Mouse (Mus musculus): ENCODE data around the gene Enpep. TPM values are rescaled to one million over a fixed set of nuclear protein-coding genes. Genes with fewer than 3 reads are reported as not detected.

The Enpep gene
- polyA plus RNA-seq, 1 experiment from 2014 or later, result 2.4 TPM

- no peak overlapping the region for H3K27ac ChIP-seq (ENCODE audit: low read depth, low read length)
- H3K9ac ChIP-seq (ENCODE audit: low read depth, low read length), result no peak overlapping the region
- H3K4me1 ChIP-seq (ENCODE audit: control insufficient read depth, insufficient read depth, low read depth, low read length), result no peaks in the 10 kb centered on the region
- no peak overlapping the region for H3K4me3 ChIP-seq (ENCODE audit: low read length)
- H3K36me3 ChIP-seq (ENCODE audit: control insufficient read depth, insufficient read depth, low read length), result no peaks in the 10 kb centered on the region
- no peaks in the 10 kb centered on the region for H3K9me3 ChIP-seq (ENCODE audit: control insufficient read depth, low read length)
- WGBS, result 3% methylated on average over 5 of the region's 5 CpGs
- H3K4me2 ChIP-seq (ENCODE audit: low read length), result no peak overlapping the region
- no peak for ATAC-seq
- H3K27me3 ChIP-seq (replicated peaks; ENCODE audit: control insufficient read depth, insufficient read depth, low read length), result peaks cover 34% of the 10 kb centered on the region
Measured at GRCm38 (mm10) chr3:129227331-129227730, 105.2 kb downstream of the Enpep start.

- no peak overlapping the region for H3K27ac ChIP-seq (ENCODE audit: low read depth, low read length)
- no peaks in the 10 kb centered on the region for H3K36me3 ChIP-seq (ENCODE audit: control insufficient read depth, insufficient read depth, low read length)
- no peak overlapping the region for H3K4me3 ChIP-seq (ENCODE audit: low read length)
- no peaks in the 10 kb centered on the region for H3K9me3 ChIP-seq (ENCODE audit: control insufficient read depth, low read length)
- no peak for ATAC-seq
- peaks cover 39% of the 10 kb centered on the region for H3K27me3 ChIP-seq (replicated peaks; ENCODE audit: control insufficient read depth, insufficient read depth, low read length)
- no peak overlapping the region for H3K4me2 ChIP-seq (ENCODE audit: low read length)
- no peak overlapping the region for H3K9ac ChIP-seq (ENCODE audit: low read depth, low read length)
- 1% methylated on average over 6 of the region's 6 CpGs for WGBS
- H3K4me1 ChIP-seq (ENCODE audit: control insufficient read depth, insufficient read depth, low read depth, low read length), result no peaks in the 10 kb centered on the region
Measured at GRCm38 (mm10) chr3:129226681-129227080, 105.8 kb downstream of the Enpep start.

- Histone ChIP-seq H3K36me3 (ENCODE audit: control insufficient read depth, insufficient read depth, low read length) (no peaks in the 10 kb centered on the region), H3K4me2 (ENCODE audit: low read length) (no peak overlapping the region), H3K4me1 (ENCODE audit: control insufficient read depth, insufficient read depth, low read depth, low read length) (no peaks in the 10 kb centered on the region), H3K4me3 (ENCODE audit: low read length) (no peak overlapping the region), H3K9ac (ENCODE audit: low read depth, low read length) (no peak overlapping the region), H3K9me3 (ENCODE audit: control insufficient read depth, low read length) (no peaks in the 10 kb centered on the region), H3K27ac (ENCODE audit: low read depth, low read length) (no peak overlapping the region), H3K27me3 (replicated peaks; ENCODE audit: control insufficient read depth, insufficient read depth, low read length) (peaks cover 39% of the 10 kb centered on the region)
- WGBS, result under 1% methylated on average over 11 of the region's 13 CpGs
- no peak for ATAC-seq
Measured at GRCm38 (mm10) chr3:129225577-129226289, 106.8 kb downstream of the Enpep start.

GRCm38 (mm10) chr3:129224806-129225576 lies 107.5 kb downstream of the Enpep start:
- H3K9ac ChIP-seq (ENCODE audit: low read depth, low read length), result no peak overlapping the region
- H3K4me1 ChIP-seq (ENCODE audit: control insufficient read depth, insufficient read depth, low read depth, low read length), result no peaks in the 10 kb centered on the region
- no peak overlapping the region for H3K27ac ChIP-seq (ENCODE audit: low read depth, low read length)
- no peak overlapping the region for H3K4me2 ChIP-seq (ENCODE audit: low read length)
- WGBS, result under 1% methylated on average over 40 of the region's 40 CpGs
- no peaks in the 10 kb centered on the region for H3K9me3 ChIP-seq (ENCODE audit: control insufficient read depth, low read length)
- peaks cover 39% of the 10 kb centered on the region for H3K27me3 ChIP-seq (replicated peaks; ENCODE audit: control insufficient read depth, insufficient read depth, low read length)
- no peaks in the 10 kb centered on the region for H3K36me3 ChIP-seq (ENCODE audit: control insufficient read depth, insufficient read depth, low read length)
- ATAC-seq, result no peak
- no peak overlapping the region for H3K4me3 ChIP-seq (ENCODE audit: low read length)

GRCm38 (mm10) chr3:129223964-129224805 lies 108.3 kb downstream of the Enpep start:
- H3K4me1 ChIP-seq (ENCODE audit: control insufficient read depth, insufficient read depth, low read depth, low read length), result no peaks in the 10 kb centered on the region
- no peak overlapping the region for H3K9ac ChIP-seq (ENCODE audit: low read depth, low read length)
- no peak for ATAC-seq
- peaks cover 41% of the 10 kb centered on the region for H3K27me3 ChIP-seq (replicated peaks; ENCODE audit: control insufficient read depth, insufficient read depth, low read length)
- no peak overlapping the region for H3K27ac ChIP-seq (ENCODE audit: low read depth, low read length)
- WGBS, result 2% methylated on average over 25 of the region's 26 CpGs
- H3K4me3 ChIP-seq (ENCODE audit: low read length), result no peak overlapping the region
- H3K36me3 ChIP-seq (ENCODE audit: control insufficient read depth, insufficient read depth, low read length), result no peaks in the 10 kb centered on the region
- no peak overlapping the region for H3K4me2 ChIP-seq (ENCODE audit: low read length)
- H3K9me3 ChIP-seq (ENCODE audit: control insufficient read depth, low read length), result no peaks in the 10 kb centered on the region

- Histone ChIP-seq H3K4me2 (ENCODE audit: low read length) (no peak overlapping the region), H3K27ac (ENCODE audit: low read depth, low read length) (no peak overlapping the region), H3K9me3 (ENCODE audit: control insufficient read depth, low read length) (no peaks in the 10 kb centered on the region), H3K27me3 (replicated peaks; ENCODE audit: control insufficient read depth, insufficient read depth, low read length) (peaks cover 42% of the 10 kb centered on the region), H3K36me3 (ENCODE audit: control insufficient read depth, insufficient read depth, low read length) (no peaks in the 10 kb centered on the region), H3K9ac (ENCODE audit: low read depth, low read length) (no peak overlapping the region), H3K4me3 (ENCODE audit: low read length) (no peak overlapping the region), H3K4me1 (ENCODE audit: control insufficient read depth, insufficient read depth, low read depth, low read length) (no peaks in the 10 kb centered on the region)
- ATAC-seq, result no peak
- WGBS, result 4% methylated on average over 6 of the region's 6 CpGs
Measured at GRCm38 (mm10) chr3:129223401-129223800, 109.1 kb downstream of the Enpep start.

GRCm38 (mm10) chr3:129222448-129223290 lies 109.9 kb downstream of the Enpep start:
- 1% methylated on average over 21 of the region's 21 CpGs for WGBS
- Histone ChIP-seq H3K27me3 (replicated peaks; ENCODE audit: control insufficient read depth, insufficient read depth, low read length) (peaks cover 41% of the 10 kb centered on the region), H3K4me1 (ENCODE audit: control insufficient read depth, insufficient read depth, low read depth, low read length) (no peaks in the 10 kb centered on the region), H3K4me2 (ENCODE audit: low read length) (no peak overlapping the region), H3K9ac (ENCODE audit: low read depth, low read length) (no peak overlapping the region), H3K27ac (ENCODE audit: low read depth, low read length) (no peak overlapping the region), H3K9me3 (ENCODE audit: control insufficient read depth, low read length) (no peaks in the 10 kb centered on the region), H3K4me3 (ENCODE audit: low read length) (no peak overlapping the region), H3K36me3 (ENCODE audit: control insufficient read depth, insufficient read depth, low read length) (no peaks in the 10 kb centered on the region)
- no peak for ATAC-seq

GRCm38 (mm10) chr3:129221380-129222260 lies 110.9 kb downstream of the Enpep start:
- 3% methylated on average over 26 of the region's 27 CpGs for WGBS
- H3K27me3 ChIP-seq (replicated peaks; ENCODE audit: control insufficient read depth, insufficient read depth, low read length), result peaks cover 37% of the 10 kb centered on the region

More at GRCm38 (mm10) chr3:129221380-129222260, 110.9 kb downstream of the Enpep start:
- H3K9ac ChIP-seq (ENCODE audit: low read depth, low read length), result no peak overlapping the region
- no peak overlapping the region for H3K4me2 ChIP-seq (ENCODE audit: low read length)
- H3K27ac ChIP-seq (ENCODE audit: low read depth, low read length), result no peak overlapping the region
- H3K4me1 ChIP-seq (ENCODE audit: control insufficient read depth, insufficient read depth, low read depth, low read length), result no peaks in the 10 kb centered on the region
- H3K4me3 ChIP-seq (ENCODE audit: low read length), result no peak overlapping the region
- no peaks in the 10 kb centered on the region for H3K9me3 ChIP-seq (ENCODE audit: control insufficient read depth, low read length)
- no peak for ATAC-seq
- H3K36me3 ChIP-seq (ENCODE audit: control insufficient read depth, insufficient read depth, low read length), result no peaks in the 10 kb centered on the region

Measured in hindbrain, embryonic 16.5 days (tissue).